Mouse (Mus musculus): Measurements from ENCODE around the gene Smlr1. TPM values are rescaled to one million over a fixed set of nuclear protein-coding genes. Genes with fewer than 3 reads are reported as not detected.

Smlr1 gene
- polyA plus RNA-seq, 1 experiment from 2014 or later = not detected

DNA sequence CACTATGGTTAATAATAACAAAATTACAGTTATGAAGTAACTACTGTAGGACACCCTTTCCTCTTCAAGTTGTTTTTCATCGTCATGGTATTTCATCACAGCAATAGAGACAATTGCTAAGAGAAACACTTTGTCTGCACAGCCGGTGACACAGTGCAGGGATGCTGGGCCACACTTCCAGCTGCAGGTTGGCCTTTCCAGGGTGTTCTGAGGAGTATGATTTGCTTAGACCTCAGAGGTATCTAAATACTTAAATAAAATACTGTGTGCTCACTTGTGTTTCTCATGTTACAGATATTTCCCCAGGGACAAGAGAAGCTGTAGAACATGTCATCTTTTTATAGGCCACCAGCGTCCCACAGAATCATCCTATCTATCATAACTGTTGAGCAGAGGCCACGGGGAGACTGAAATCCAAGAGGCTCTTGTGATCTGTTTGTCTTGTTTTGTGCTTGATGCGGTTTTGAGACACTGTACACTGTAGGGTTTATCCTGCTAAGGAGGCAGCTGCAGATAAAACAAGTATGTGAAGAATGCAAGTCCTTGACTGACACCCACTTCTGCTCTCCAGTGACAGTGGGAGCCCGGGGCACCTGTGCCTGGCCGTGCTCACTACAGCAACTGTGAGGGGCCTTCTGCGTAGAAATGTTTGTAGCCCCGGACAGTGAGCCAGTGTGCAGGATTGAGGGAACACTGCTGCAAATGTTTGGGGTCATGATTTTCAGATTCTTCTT is 2.4 kb downstream of the Smlr1 start:
- Histone ChIP-seq H3K9me3 (no peaks in the 10 kb centered on the region), H3K9ac (replicated peaks) (no peak overlapping the region), H3K4me3 (replicated peaks) (no peak overlapping the region), H3K4me2 (no peak overlapping the region), H3K27me3 (no peaks in the 10 kb centered on the region), H3K27ac (no peak overlapping the region), H3K4me1 (replicated peaks) (no peaks in the 10 kb centered on the region), H3K36me3 (no peaks in the 10 kb centered on the region)
- 83% methylated on average over 9 of the region's 9 CpGs for WGBS
- ATAC-seq (ENCODE audit: insufficient number of reproducible peaks, insufficient read depth, low FRiP score, low TSS enrichment, low read depth) = peak; percentile 77; the same call in 1 of the 2 replicates

DNA sequence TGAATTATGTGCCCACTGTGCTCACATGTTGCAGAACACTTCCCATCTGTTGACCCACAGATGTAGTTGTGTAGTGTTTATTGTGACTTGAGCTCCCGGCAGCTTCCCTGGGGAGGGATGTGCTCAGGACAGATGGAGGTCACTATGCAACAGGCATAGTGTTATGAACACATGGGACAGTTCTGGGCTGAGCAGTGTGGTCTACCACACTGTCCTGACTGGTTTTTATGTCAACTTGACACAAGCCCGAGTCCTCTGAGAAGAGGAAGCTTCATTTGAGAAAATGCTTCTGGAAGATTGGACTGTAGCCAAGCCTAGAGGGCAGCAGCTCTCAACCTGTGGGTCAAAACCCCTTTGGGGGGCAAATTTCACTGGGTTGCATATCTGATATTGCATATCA is 3.0 kb downstream of the Smlr1 start:
- no peaks in the 10 kb centered on the region for H3K4me1 ChIP-seq (replicated peaks)
- no peak for ATAC-seq (ENCODE audit: insufficient number of reproducible peaks, insufficient read depth, low FRiP score, low TSS enrichment, low read depth)
- no peaks in the 10 kb centered on the region for H3K9me3 ChIP-seq
- no peak overlapping the region for H3K9ac ChIP-seq (replicated peaks)
- H3K27me3 ChIP-seq = no peaks in the 10 kb centered on the region
- 88% methylated on average over 2 of the region's 2 CpGs for WGBS
- no peak overlapping the region for H3K4me2 ChIP-seq
- H3K27ac ChIP-seq = no peak overlapping the region
- H3K4me3 ChIP-seq (replicated peaks) = no peak overlapping the region
- H3K36me3 ChIP-seq = no peaks in the 10 kb centered on the region

DNA sequence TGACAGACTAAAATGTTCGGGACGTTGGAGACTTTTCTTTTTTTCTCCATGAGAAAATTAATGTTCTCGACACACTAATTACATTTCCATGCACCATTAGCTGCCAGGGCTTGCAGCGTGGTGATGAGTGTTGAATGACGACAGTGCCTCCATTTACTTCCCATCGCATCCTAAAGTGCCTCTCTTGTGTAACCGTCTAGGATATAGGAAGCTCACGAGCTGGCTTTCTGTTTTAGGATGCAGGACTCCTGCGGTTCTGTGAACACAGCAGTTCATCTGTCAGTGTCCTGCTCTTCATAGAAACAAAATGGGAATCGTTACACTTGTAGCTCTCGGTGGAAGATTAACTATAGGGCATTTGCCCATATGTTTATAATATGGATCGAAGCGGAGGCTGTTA is 4.7 kb downstream of the Smlr1 start:
- Histone ChIP-seq H3K27ac (no peak overlapping the region), H3K4me2 (no peak overlapping the region), H3K4me1 (replicated peaks) (no peaks in the 10 kb centered on the region), H3K27me3 (no peaks in the 10 kb centered on the region), H3K9me3 (no peaks in the 10 kb centered on the region), H3K36me3 (no peaks in the 10 kb centered on the region), H3K4me3 (replicated peaks) (no peak overlapping the region), H3K9ac (replicated peaks) (no peak overlapping the region)
- 63% methylated on average over 13 of the region's 13 CpGs for WGBS
- no peak for ATAC-seq (ENCODE audit: insufficient number of reproducible peaks, insufficient read depth, low FRiP score, low TSS enrichment, low read depth)

DNA sequence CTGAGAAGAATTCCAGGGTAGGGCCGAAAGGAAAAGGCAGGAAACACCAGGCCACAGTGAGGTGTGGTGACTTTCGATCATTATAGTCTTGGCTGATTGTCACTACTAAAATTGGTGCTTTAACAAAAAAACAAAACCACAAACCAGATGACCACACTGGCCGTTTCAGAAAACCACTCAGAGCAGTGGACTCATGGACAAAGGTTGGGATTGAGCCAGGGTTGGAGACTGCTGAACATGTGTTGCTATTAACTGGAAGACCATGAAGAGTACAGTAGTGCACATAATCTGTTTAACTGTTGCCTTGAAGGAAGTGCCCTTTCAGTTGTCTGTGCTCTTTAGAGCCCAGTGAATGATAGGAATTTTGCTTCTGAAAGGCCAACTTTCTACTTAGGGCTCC is 8.9 kb downstream of the Smlr1 start:
- no peaks in the 10 kb centered on the region for H3K9me3 ChIP-seq
- WGBS = 79% methylated on average over 3 of the region's 3 CpGs
- H3K9ac ChIP-seq (replicated peaks) = no peak overlapping the region
- H3K36me3 ChIP-seq = peaks cover 23% of the 10 kb centered on the region
- H3K27ac ChIP-seq = no peak overlapping the region
- H3K27me3 ChIP-seq = no peaks in the 10 kb centered on the region
- H3K4me1 ChIP-seq (replicated peaks) = no peaks in the 10 kb centered on the region
- H3K4me2 ChIP-seq = no peak overlapping the region
- no peak overlapping the region for H3K4me3 ChIP-seq (replicated peaks)
- no peak for ATAC-seq (ENCODE audit: insufficient number of reproducible peaks, insufficient read depth, low FRiP score, low TSS enrichment, low read depth)

DNA sequence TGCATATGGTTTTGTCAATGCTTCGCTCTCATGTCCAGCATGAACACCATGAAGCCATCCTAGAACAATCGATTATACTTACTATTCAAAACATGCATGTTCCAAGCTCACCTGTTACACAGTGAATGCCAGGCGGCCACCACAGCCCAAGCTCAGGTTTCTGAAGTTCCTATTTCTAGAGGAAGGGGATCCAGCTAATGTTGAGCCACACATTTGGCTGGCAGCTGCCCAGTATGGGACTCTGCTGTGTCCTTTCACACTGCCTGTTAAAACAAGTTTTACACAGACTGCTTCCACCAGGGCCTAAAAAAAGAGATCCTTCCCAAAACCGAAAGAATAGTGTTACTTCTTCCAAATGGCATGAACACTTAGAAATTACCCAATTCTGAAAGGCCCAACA is 9.4 kb downstream of the Smlr1 start:
- Histone ChIP-seq H3K4me1 (replicated peaks) (no peaks in the 10 kb centered on the region), H3K27ac (no peak overlapping the region), H3K4me2 (no peak overlapping the region), H3K4me3 (replicated peaks) (no peak overlapping the region), H3K36me3 (peaks cover 28% of the 10 kb centered on the region), H3K9ac (replicated peaks) (no peak overlapping the region), H3K9me3 (no peaks in the 10 kb centered on the region), H3K27me3 (no peaks in the 10 kb centered on the region)
- 91% methylated on average over 4 of the region's 4 CpGs for WGBS
- ATAC-seq (ENCODE audit: insufficient number of reproducible peaks, insufficient read depth, low FRiP score, low TSS enrichment, low read depth) = no peak

DNA sequence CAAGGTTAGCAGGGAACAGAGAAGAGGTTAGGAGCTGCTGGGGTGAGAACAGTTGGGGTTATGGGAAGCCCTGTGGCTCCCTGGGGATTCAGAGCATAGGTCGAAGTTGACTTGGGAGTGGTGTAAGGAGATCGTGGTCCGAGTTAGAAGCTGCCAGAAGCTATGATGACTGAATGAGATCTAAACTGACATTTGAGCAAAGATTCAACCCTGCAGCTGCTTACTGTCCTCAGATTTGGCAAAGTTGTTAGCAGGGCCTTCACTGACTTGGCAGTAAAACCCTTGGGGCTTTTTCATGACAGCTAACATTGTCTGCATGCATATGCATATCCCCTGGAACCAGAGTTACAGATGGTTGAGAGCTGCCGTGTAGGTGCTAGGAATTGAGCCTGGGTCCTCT is 9.9 kb downstream of the Smlr1 start:
- no peak for ATAC-seq (ENCODE audit: insufficient number of reproducible peaks, insufficient read depth, low FRiP score, low TSS enrichment, low read depth)
- Histone ChIP-seq H3K9me3 (no peaks in the 10 kb centered on the region), H3K4me1 (replicated peaks) (no peaks in the 10 kb centered on the region), H3K27me3 (no peaks in the 10 kb centered on the region), H3K36me3 (peaks cover 32% of the 10 kb centered on the region), H3K27ac (no peak overlapping the region), H3K4me2 (no peak overlapping the region), H3K9ac (replicated peaks) (no peak overlapping the region), H3K4me3 (replicated peaks) (no peak overlapping the region)
- 70% methylated on average over 4 of the region's 4 CpGs for WGBS

DNA sequence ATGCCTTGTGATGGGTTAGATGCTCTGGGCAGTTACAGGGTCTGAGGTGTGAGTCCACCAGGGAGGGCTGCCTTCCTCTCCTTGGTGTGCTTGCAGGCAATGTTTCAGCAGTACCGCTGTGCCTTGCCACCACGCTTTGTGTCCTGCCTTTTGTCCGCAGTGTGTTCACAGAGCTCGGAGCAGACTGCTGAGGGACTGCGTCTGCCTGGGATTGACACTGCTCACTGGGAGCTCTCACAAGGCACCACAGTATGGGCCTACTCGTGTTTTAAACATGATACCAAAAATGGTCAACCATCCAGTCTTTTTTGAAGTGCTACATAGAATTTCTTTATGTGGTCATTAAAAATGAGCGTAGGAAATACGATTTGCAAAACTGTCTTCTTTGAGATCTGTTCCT is 12.3 kb downstream of the Smlr1 start:
- no peak overlapping the region for H3K27ac ChIP-seq
- no peaks in the 10 kb centered on the region for H3K27me3 ChIP-seq
- H3K4me3 ChIP-seq (replicated peaks) = no peak overlapping the region
- H3K4me2 ChIP-seq = no peak overlapping the region
- H3K4me1 ChIP-seq (replicated peaks) = no peaks in the 10 kb centered on the region
- peaks cover 45% of the 10 kb centered on the region for H3K36me3 ChIP-seq
- WGBS = 94% methylated on average over 8 of the region's 8 CpGs
- no peak overlapping the region for H3K9ac ChIP-seq (replicated peaks)
- no peaks in the 10 kb centered on the region for H3K9me3 ChIP-seq
- ATAC-seq (ENCODE audit: insufficient number of reproducible peaks, insufficient read depth, low FRiP score, low TSS enrichment, low read depth) = no peak

DNA sequence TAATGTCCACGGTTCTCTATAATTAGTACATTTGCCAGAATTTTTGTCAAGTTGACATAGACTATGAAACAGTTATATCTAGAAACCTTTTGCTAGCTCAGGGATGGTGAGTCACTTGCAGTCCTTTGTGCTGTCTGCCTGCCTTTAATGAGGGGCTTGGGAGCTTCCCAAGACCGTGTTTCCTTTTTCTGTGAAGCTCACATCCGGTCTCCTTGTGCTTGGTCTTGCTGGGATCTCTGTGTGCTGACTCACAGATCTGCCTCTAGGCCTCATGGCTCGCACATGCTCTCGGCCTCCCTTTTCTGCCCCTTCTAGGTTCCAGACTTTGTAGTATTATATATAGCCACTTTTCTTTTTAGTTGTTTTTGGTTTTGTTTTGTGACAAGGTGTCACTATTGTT is 15.6 kb downstream of the Smlr1 start:
- no peaks in the 10 kb centered on the region for H3K4me1 ChIP-seq (replicated peaks)
- H3K4me3 ChIP-seq (replicated peaks) = no peak overlapping the region
- no peaks in the 10 kb centered on the region for H3K27me3 ChIP-seq
- no peak for ATAC-seq (ENCODE audit: insufficient number of reproducible peaks, insufficient read depth, low FRiP score, low TSS enrichment, low read depth)
- H3K9me3 ChIP-seq = peaks cover 5% of the 10 kb centered on the region; the same call in 1 of the 2 replicates
- H3K4me2 ChIP-seq = no peak overlapping the region
- no peak overlapping the region for H3K27ac ChIP-seq
- no peak overlapping the region for H3K9ac ChIP-seq (replicated peaks)
- WGBS = 87% methylated on average over 5 of the region's 5 CpGs
- peaks cover 70% of the 10 kb centered on the region for H3K36me3 ChIP-seq

DNA sequence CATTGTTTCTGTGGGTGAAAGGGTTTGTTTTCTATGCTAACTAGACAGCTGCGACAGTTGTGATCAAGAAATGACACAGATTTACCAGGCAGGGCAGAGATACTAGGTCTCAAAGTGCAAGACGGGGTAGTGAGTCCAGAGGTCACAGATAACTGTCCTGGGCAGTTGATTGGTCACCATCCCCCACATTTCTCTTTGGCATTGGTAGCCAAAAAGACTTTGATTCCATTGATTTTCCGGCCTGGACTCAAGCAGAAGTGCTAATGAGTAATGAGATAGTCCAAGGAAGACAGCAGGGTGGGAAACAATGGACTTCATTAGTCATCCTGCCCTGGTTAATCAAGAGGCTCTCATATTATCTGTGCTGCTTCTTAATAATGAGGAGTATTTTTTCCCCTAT is 16.1 kb downstream of the Smlr1 start:
- Histone ChIP-seq H3K36me3 (peaks cover 75% of the 10 kb centered on the region), H3K9me3 (peaks cover 5% of the 10 kb centered on the region; the same call in 1 of the 2 replicates), H3K4me1 (replicated peaks) (no peaks in the 10 kb centered on the region), H3K9ac (replicated peaks) (no peak overlapping the region), H3K27ac (no peak overlapping the region), H3K27me3 (no peaks in the 10 kb centered on the region), H3K4me3 (replicated peaks) (no peak overlapping the region), H3K4me2 (no peak overlapping the region)
- 84% methylated on average over 3 of the region's 3 CpGs for WGBS
- ATAC-seq (ENCODE audit: insufficient number of reproducible peaks, insufficient read depth, low FRiP score, low TSS enrichment, low read depth) = no peak

DNA sequence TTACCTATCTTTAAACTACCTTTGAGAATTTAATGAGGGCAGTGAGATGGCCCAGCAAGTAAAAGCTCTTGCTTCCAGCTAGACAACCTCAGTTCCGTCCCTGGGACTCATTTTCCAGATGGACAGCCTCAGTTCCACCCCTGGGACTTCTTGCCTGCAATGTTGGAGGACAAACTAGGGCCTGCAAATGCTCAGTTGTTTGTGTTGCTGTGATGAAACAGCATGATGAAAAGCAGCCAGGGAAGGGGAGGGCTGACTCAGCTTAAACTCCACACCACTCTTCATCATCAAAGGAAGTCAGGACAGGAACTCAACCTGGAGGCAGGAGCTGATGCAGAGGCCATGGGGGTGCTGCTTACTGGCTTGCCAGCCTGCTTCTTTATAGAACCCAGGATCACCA is 22.2 kb downstream of the Smlr1 start:
- peaks cover 5% of the 10 kb centered on the region; the same call in 1 of the 2 replicates for H3K9me3 ChIP-seq
- no peaks in the 10 kb centered on the region for H3K27me3 ChIP-seq
- H3K4me3 ChIP-seq (replicated peaks) = no peak overlapping the region
- WGBS = 60% methylated on average over 1 of the region's 1 CpGs
- ATAC-seq (ENCODE audit: insufficient number of reproducible peaks, insufficient read depth, low FRiP score, low TSS enrichment, low read depth) = no peak
- peaks cover 58% of the 10 kb centered on the region for H3K36me3 ChIP-seq
- no peak overlapping the region for H3K27ac ChIP-seq
- H3K4me1 ChIP-seq (replicated peaks) = no peaks in the 10 kb centered on the region
- H3K9ac ChIP-seq (replicated peaks) = no peak overlapping the region
- H3K4me2 ChIP-seq = no peak overlapping the region

DNA sequence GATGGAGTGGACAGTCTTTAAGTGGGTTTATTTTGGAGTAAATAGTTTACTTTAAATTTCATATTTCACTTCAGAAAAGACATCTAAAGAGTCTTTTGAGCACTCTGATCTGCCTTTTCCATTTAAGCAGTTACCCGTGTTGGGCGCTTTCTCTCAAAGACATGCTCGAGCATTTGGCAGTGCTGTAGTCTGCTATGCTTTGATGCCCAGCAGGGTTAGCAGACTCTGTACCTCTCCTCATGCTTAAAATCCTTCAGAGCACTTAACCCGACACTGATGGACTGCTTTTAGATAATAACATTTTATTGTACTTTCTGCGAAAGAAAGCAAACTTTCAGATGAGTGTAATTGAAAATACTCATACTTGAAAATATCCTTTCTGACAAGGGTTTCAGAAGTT is 32.8 kb downstream of the Smlr1 start:
- H3K27ac ChIP-seq = no peak overlapping the region
- H3K4me3 ChIP-seq (replicated peaks) = no peak overlapping the region
- no peak for ATAC-seq (ENCODE audit: insufficient number of reproducible peaks, insufficient read depth, low FRiP score, low TSS enrichment, low read depth)
- H3K4me1 ChIP-seq (replicated peaks) = no peaks in the 10 kb centered on the region
- no peaks in the 10 kb centered on the region for H3K9me3 ChIP-seq
- no peak overlapping the region for H3K9ac ChIP-seq (replicated peaks)
- no peaks in the 10 kb centered on the region for H3K27me3 ChIP-seq
- WGBS = 88% methylated on average over 5 of the region's 5 CpGs
- peaks cover 70% of the 10 kb centered on the region for H3K36me3 ChIP-seq
- no peak overlapping the region for H3K4me2 ChIP-seq

All from limb, embryonic 12.5 days (tissue).